Mouse (Mus musculus): ENCODE measurements at regions not wholly inside any gene's neighbourhood (a gene's known extent, or its start where the extent isn't known, plus 50 kb on each side); places are given as distances from the start of the nearest gene placed in this dataset.
"Not testable (repeated sequence)": the region's sequence is repeated elsewhere in the genome, so short reads cannot be mapped to it uniquely, and the experiment has no call there.

GRCm38 (mm10) chr2:108032301-108033013 is 742.0 kb downstream of the Kcna4 start:
- no peak for DNase-seq (ENCODE audit: low read depth, low spot score)

GRCm38 (mm10) chr2:108033328-108034182 is 743.1 kb downstream of the Kcna4 start:
- no peak for DNase-seq (ENCODE audit: low read depth, low spot score)

GRCm38 (mm10) chr2:108034882-108035281 is 744.4 kb downstream of the Kcna4 start:
- DNase-seq (ENCODE audit: low read depth, low spot score): no peak

GRCm38 (mm10) chr2:108042086-108042485 is 751.6 kb downstream of the Kcna4 start:
- no peak for DNase-seq (ENCODE audit: low read depth, low spot score)

- DNase-seq (ENCODE audit: low read depth, low spot score): no peak
Observed at GRCm38 (mm10) chr2:108044885-108045284, 754.4 kb downstream of the Kcna4 start.

GRCm38 (mm10) chr2:108045997-108046396 is 755.6 kb downstream of the Kcna4 start:
- DNase-seq (ENCODE audit: low read depth, low spot score): no peak

- DNase-seq (ENCODE audit: low read depth, low spot score): not testable (repeated sequence)
Observed at GRCm38 (mm10) chr2:108062751-108063150, 772.3 kb downstream of the Kcna4 start.

- DNase-seq (ENCODE audit: low read depth, low spot score): no peak
Observed at GRCm38 (mm10) chr2:108083911-108084310, 793.5 kb downstream of the Kcna4 start.

- DNase-seq (ENCODE audit: low read depth, low spot score): peak; percentile 4
Observed at GRCm38 (mm10) chr2:108090266-108090665, 799.8 kb downstream of the Kcna4 start.

GRCm38 (mm10) chr2:108097026-108097425 is 806.6 kb downstream of the Kcna4 start:
- DNase-seq (ENCODE audit: low read depth, low spot score): no peak

GRCm38 (mm10) chr2:108110140-108110539 is 819.7 kb downstream of the Kcna4 start:
- peak; percentile 0 for DNase-seq (ENCODE audit: low read depth, low spot score)

- DNase-seq (ENCODE audit: low read depth, low spot score): no peak
Observed at GRCm38 (mm10) chr2:108145694-108146093, 855.3 kb downstream of the Kcna4 start.

- DNase-seq (ENCODE audit: low read depth, low spot score): no peak
Observed at GRCm38 (mm10) chr2:108148221-108148620, 857.8 kb downstream of the Kcna4 start.

GRCm38 (mm10) chr2:108156189-108156588 is 865.8 kb downstream of the Kcna4 start:
- no peak for DNase-seq (ENCODE audit: low read depth, low spot score)

GRCm38 (mm10) chr2:108157731-108158130 is 867.3 kb downstream of the Kcna4 start:
- no peak for DNase-seq (ENCODE audit: low read depth, low spot score)

GRCm38 (mm10) chr2:108158311-108158710 is 867.9 kb downstream of the Kcna4 start:
- no peak for DNase-seq (ENCODE audit: low read depth, low spot score)

GRCm38 (mm10) chr2:108160865-108161264 is 870.4 kb downstream of the Kcna4 start:
- no peak for DNase-seq (ENCODE audit: low read depth, low spot score)

GRCm38 (mm10) chr2:108165085-108165484 is 874.6 kb downstream of the Kcna4 start:
- DNase-seq (ENCODE audit: low read depth, low spot score): no peak
